ENCODE assay signal across 15 mouse cellular contexts in genomic region chr10:51816626-51817025, GRCm38 (mm10).
"Had no signal": no experiment of that assay in that cellular context is flagged by ENCODE, and none has a peak within 500 bp of the region (broad histone marks: within the 10 kb centered on the region; RNA-seq: fewer than 3 reads in every experiment).

No protein-coding gene starts in this region.

- H3K27ac ChIP-seq: neural tube, embryonic 15.5 days; stomach, embryonic 15.5 days; stomach, postnatal 0 days had no signal

- H3K9ac ChIP-seq: neural tube, embryonic 15.5 days; stomach, embryonic 15.5 days had no signal

- H3K9me3 ChIP-seq: neural tube, embryonic 15.5 days; stomach, embryonic 15.5 days had no signal

- H3K4me1 ChIP-seq: neural tube, embryonic 15.5 days; stomach, embryonic 15.5 days had no signal

- H3K4me3 ChIP-seq: neural tube, embryonic 15.5 days; stomach, embryonic 15.5 days had no signal

- H3K36me3 ChIP-seq: neural tube, embryonic 15.5 days; stomach, embryonic 15.5 days had no signal

- DNase-seq: retina, postnatal 1 day; right cerebral cortex, adult 18-20 months; right cerebral cortex, postnatal 14 days; right cerebral cortex, postnatal 25 days; right cerebral cortex, postnatal 4 days; spleen, adult 18-20 months; thymus, adult 18-20 months; thymus, adult 2 months; thymus, postnatal 14 days; thymus, postnatal 25 days; thymus, postnatal 36 days; thymus, postnatal 4 days had no signal
